22 mouse cellular contexts compared by ENCODE assay signal in genomic region chr11:32128018-32128417, GRCm38 (mm10).
DNase-seq lines count a peak whose midpoint lies in the region; ATAC-seq lines count a peak whose summit lies in the region.
"Had no signal": no experiment of that assay in that cellular context is flagged by ENCODE, and none has a peak within 500 bp of the region (broad histone marks: within the 10 kb centered on the region; RNA-seq: fewer than 3 reads in every experiment).

No protein-coding gene starts in this region.

- peaks cover 19% of the 10 kb centered on the region for H3K4me1 ChIP-seq in hindbrain, embryonic 14.5 days (replicated peaks; ENCODE audit: control insufficient read depth, insufficient read depth, low read length)
- peaks cover 5% of the 10 kb centered on the region; the same call in 1 of the 2 replicates for H3K4me1 ChIP-seq in hindbrain, embryonic 10.5 days (replicated peaks)
- H3K4me1 ChIP-seq in forebrain, embryonic 16.5 days (replicated peaks; ENCODE audit: control insufficient read depth, insufficient read depth, low read length), result peaks cover 25% of the 10 kb centered on the region
- H3K4me1 ChIP-seq in hindbrain, embryonic 16.5 days (ENCODE audit: control insufficient read depth, insufficient read depth, low read depth, low read length), result peaks cover 16% of the 10 kb centered on the region
- H3K4me1 ChIP-seq in midbrain, embryonic 15.5 days, result peaks cover 22% of the 10 kb centered on the region
- H3K4me1 ChIP-seq: heart, embryonic 12.5 days had no signal

- no peak overlapping the region for H3K27ac ChIP-seq in hindbrain, embryonic 14.5 days
- no peak overlapping the region for H3K27ac ChIP-seq in hindbrain, embryonic 10.5 days
- H3K27ac ChIP-seq in forebrain, embryonic 16.5 days (ENCODE audit: low read length), result no peak overlapping the region
- H3K27ac ChIP-seq in hindbrain, embryonic 16.5 days (ENCODE audit: low read depth, low read length), result peak overlapping the region; percentile 42; the same call in 1 of the 2 replicates
- peak overlapping the region; percentile 42; the same call in 1 of the 2 replicates for H3K27ac ChIP-seq in midbrain, embryonic 15.5 days
- H3K27ac ChIP-seq: embryonic facial prominence, embryonic 13.5 days had no signal

- 75% methylated on average over 3 of the region's 3 CpGs for WGBS in hindbrain, embryonic 14.5 days
- 72% methylated on average over 3 of the region's 3 CpGs for WGBS in hindbrain, embryonic 10.5 days
- WGBS in forebrain, embryonic 16.5 days, result 76% methylated on average over 3 of the region's 3 CpGs
- 80% methylated on average over 3 of the region's 3 CpGs for WGBS in hindbrain, embryonic 16.5 days
- 76% methylated on average over 3 of the region's 3 CpGs for WGBS in midbrain, embryonic 15.5 days

- no peaks in the 10 kb centered on the region for H3K9me3 ChIP-seq in hindbrain, embryonic 14.5 days (ENCODE audit: control insufficient read depth, low read length)
- H3K9me3 ChIP-seq in hindbrain, embryonic 10.5 days, result 0 out of 2 replicates have a peak, but pooled peaks cover 3% of the 10 kb centered on the region
- no peaks in the 10 kb centered on the region for H3K9me3 ChIP-seq in forebrain, embryonic 16.5 days (ENCODE audit: control insufficient read depth, low read length)
- no peaks in the 10 kb centered on the region for H3K9me3 ChIP-seq in hindbrain, embryonic 16.5 days (ENCODE audit: control insufficient read depth, low read length)
- H3K9me3 ChIP-seq in midbrain, embryonic 15.5 days, result no peaks in the 10 kb centered on the region
- H3K9me3 ChIP-seq: embryonic facial prominence, embryonic 13.5 days; midbrain, embryonic 12.5 days had no signal

- H3K36me3 ChIP-seq in hindbrain, embryonic 14.5 days (replicated peaks; ENCODE audit: control insufficient read depth, insufficient read depth), result no peaks in the 10 kb centered on the region
- H3K36me3 ChIP-seq in hindbrain, embryonic 10.5 days, result no peaks in the 10 kb centered on the region
- no peaks in the 10 kb centered on the region for H3K36me3 ChIP-seq in forebrain, embryonic 16.5 days (ENCODE audit: control insufficient read depth, insufficient read depth)
- no peaks in the 10 kb centered on the region for H3K36me3 ChIP-seq in hindbrain, embryonic 16.5 days (ENCODE audit: control insufficient read depth, insufficient read depth, low read length)
- H3K36me3 ChIP-seq in midbrain, embryonic 15.5 days (replicated peaks), result no peaks in the 10 kb centered on the region
- H3K36me3 ChIP-seq: embryonic facial prominence, embryonic 13.5 days; heart, embryonic 12.5 days; midbrain, embryonic 12.5 days had no signal

- H3K4me2 ChIP-seq in hindbrain, embryonic 14.5 days (replicated peaks), result no peak overlapping the region
- no peak overlapping the region for H3K4me2 ChIP-seq in forebrain, embryonic 16.5 days (ENCODE audit: low read length)
- no peak overlapping the region for H3K4me2 ChIP-seq in hindbrain, embryonic 16.5 days (ENCODE audit: low read length)
- no peak overlapping the region for H3K4me2 ChIP-seq in midbrain, embryonic 15.5 days
- H3K4me2 ChIP-seq: embryonic facial prominence, embryonic 13.5 days; heart, embryonic 12.5 days; midbrain, embryonic 12.5 days had no signal

- ATAC-seq in hindbrain, embryonic 14.5 days (ENCODE audit: low FRiP score), result peak; percentile 53; the same call in 1 of the 2 replicates
- ATAC-seq in forebrain, embryonic 16.5 days, result peak; percentile 10; the same call in 1 of the 2 replicates
- peak; percentile 49; the same call in 1 of the 2 replicates for ATAC-seq in hindbrain, embryonic 16.5 days
- peak; percentile 48; the same call in 1 of the 2 replicates for ATAC-seq in midbrain, embryonic 15.5 days (replicated peaks)
- ATAC-seq in inflammation-experienced regulatory T-cells, adult 6 months, result no peak
- ATAC-seq: lung, postnatal 0 days had no signal

- H3K27me3 ChIP-seq in hindbrain, embryonic 14.5 days (ENCODE audit: control insufficient read depth, insufficient read depth, low read length), result no peaks in the 10 kb centered on the region
- H3K27me3 ChIP-seq in hindbrain, embryonic 10.5 days (ENCODE audit: insufficient read depth, poor library complexity, severe bottlenecking), result no peaks in the 10 kb centered on the region; the same call in 1 of the 2 replicates
- H3K27me3 ChIP-seq in forebrain, embryonic 16.5 days (replicated peaks; ENCODE audit: control insufficient read depth, insufficient read depth, low read length), result no peaks in the 10 kb centered on the region
- no peaks in the 10 kb centered on the region for H3K27me3 ChIP-seq in hindbrain, embryonic 16.5 days (replicated peaks; ENCODE audit: control insufficient read depth, insufficient read depth, low read length)
- no peaks in the 10 kb centered on the region for H3K27me3 ChIP-seq in midbrain, embryonic 15.5 days (replicated peaks)
- H3K27me3 ChIP-seq: embryonic facial prominence, embryonic 13.5 days; midbrain, embryonic 12.5 days had no signal

- no peak overlapping the region for H3K4me3 ChIP-seq in hindbrain, embryonic 14.5 days (replicated peaks; ENCODE audit: low read length)
- H3K4me3 ChIP-seq in hindbrain, embryonic 10.5 days, result no peak overlapping the region
- no peak overlapping the region for H3K4me3 ChIP-seq in forebrain, embryonic 16.5 days (replicated peaks; ENCODE audit: low read length)
- H3K4me3 ChIP-seq in hindbrain, embryonic 16.5 days (ENCODE audit: low read length), result no peak overlapping the region
- H3K4me3 ChIP-seq in midbrain, embryonic 15.5 days, result no peak overlapping the region
- H3K4me3 ChIP-seq: embryonic facial prominence, embryonic 13.5 days; erythroblast, embryonic 14.5 days; heart, embryonic 12.5 days; midbrain, embryonic 12.5 days had no signal

- DNase-seq in hindbrain, embryonic 14.5 days (ENCODE audit: low spot score), result no peak
- DNase-seq in hindbrain, embryonic 10.5 days (ENCODE audit: low spot score), result no peak
- DNase-seq in lung, postnatal 4 days, result no peak
- no peak for DNase-seq in kidney, postnatal 10 days
- DNase-seq: adrenal gland, adult 2 months; cerebellum, adult 11 months; heart, adult 18-20 months; heart, postnatal 10 days; kidney, adult 18-20 months; retina, postnatal 1 day; right cerebral cortex, postnatal 25 days; spleen, adult 18-20 months; thymus, postnatal 14 days had no signal

- no peak overlapping the region for H3K9ac ChIP-seq in hindbrain, embryonic 14.5 days
- H3K9ac ChIP-seq in forebrain, embryonic 16.5 days (replicated peaks; ENCODE audit: low read depth, low read length), result no peak overlapping the region
- H3K9ac ChIP-seq in hindbrain, embryonic 16.5 days (ENCODE audit: low read depth, low read length), result no peak overlapping the region
- H3K9ac ChIP-seq in midbrain, embryonic 15.5 days, result no peak overlapping the region
- H3K9ac ChIP-seq: embryonic facial prominence, embryonic 13.5 days; heart, embryonic 12.5 days; midbrain, embryonic 12.5 days had no signal

Comparison
In these comparisons a context has a peak if more than half of its experiments do, and no peak if none do; other contexts are left out.
1. H3K27ac ChIP-seq: peak in hindbrain, embryonic 16.5 days (single experiment) and midbrain, embryonic 15.5 days (single experiment); none in hindbrain, embryonic 14.5 days (single experiment), hindbrain, embryonic 10.5 days (single experiment) and forebrain, embryonic 16.5 days (single experiment).